Mouse (Mus musculus): ENCODE data around the gene Ccdc106. TPM values are rescaled to one million over a fixed set of nuclear protein-coding genes. Genes with fewer than 3 reads are reported as not detected.

The Ccdc106 gene
- total RNA-seq, 4 experiments from 2014 or later, result not detected

Other genes with a start within 250 kb of the Ccdc106 start
- gene Fam71e2, start 249.3 kb upstream of the Ccdc106 start, total RNA-seq (2022), result not detected
- gene Il11, start 237.7 kb upstream of the Ccdc106 start, total RNA-seq (2022), result not detected
- not detected for gene Tmem190, start 237.6 kb upstream of the Ccdc106 start, total RNA-seq (2022)
- 10 to 100 TPM in 1 of 4 experiments, 1 to 10 TPM in 3; 6.0 to 12.3 (median 7.4) TPM for gene Tmem238, start 230.9 kb upstream of the Ccdc106 start, total RNA-seq (2022)
- 100 to 1,000 TPM; 347 to 558 (median 433) TPM for gene Rpl28, start 227.7 kb upstream of the Ccdc106 start, total RNA-seq (2022)
- gene Ube2s, start 208.0 kb upstream of the Ccdc106 start, total RNA-seq (2022), result 100 to 1,000 TPM in 1 of 4 experiments, 10 to 100 TPM in 3; 92.3 to 102 (median 95.8) TPM
- not detected for gene Shisa7, start 175.9 kb upstream of the Ccdc106 start, total RNA-seq (2022)
- gene Isoc2b, start 150.3 kb upstream of the Ccdc106 start, total RNA-seq (2022), result 1 to 10 TPM; 3.5 to 5.0 (median 3.8) TPM
- 10 to 100 TPM; 23.6 to 32.4 (median 28.2) TPM for gene Isoc2a, start 143.4 kb upstream of the Ccdc106 start, total RNA-seq (2022)
- gene Gm36210, start 114.0 kb upstream of the Ccdc106 start, total RNA-seq (2022), result under 1 TPM in 3 of 4 experiments, not detected in 1; 0.29 to 0.81 (median 0.48) TPM
- gene Zfp628, start 105.3 kb upstream of the Ccdc106 start, total RNA-seq (2022), result 10 to 100 TPM in 2 of 4 experiments, 1 to 10 TPM in 2; 8.3 to 10.7 (median 9.7) TPM
- 1 to 10 TPM; 4.2 to 5.2 (median 4.6) TPM for gene Nat14, start 98.5 kb upstream of the Ccdc106 start, total RNA-seq (2022)
- 1 to 10 TPM; 1.9 to 4.6 (median 2.5) TPM for gene Ssc5d, start 94.8 kb upstream of the Ccdc106 start, total RNA-seq (2022)
- 10 to 100 TPM; 55.4 to 88.7 (median 62.8) TPM for gene Sbk2, start 56.1 kb upstream of the Ccdc106 start, total RNA-seq (2022)
- 1 to 10 TPM in 3 of 4 experiments, under 1 TPM in 1; 0.58 to 1.6 (median 1.1) TPM for gene Sbk3, start 49.4 kb upstream of the Ccdc106 start, total RNA-seq (2022)
- gene Zfp579, start 24.4 kb upstream of the Ccdc106 start, total RNA-seq (2022), result 1 to 10 TPM; 7.1 to 9.8 (median 8.7) TPM
- gene Zfp524, start 6.1 kb upstream of the Ccdc106 start, total RNA-seq (2022), result 10 to 100 TPM in 2 of 4 experiments, 1 to 10 TPM in 2; 8.3 to 11.7 (median 10.2) TPM
- 10 to 100 TPM; 22.4 to 25.7 (median 24.6) TPM for gene Fiz1, start 5.9 kb upstream of the Ccdc106 start, total RNA-seq (2022)
- gene Gm44973, start 5.1 kb upstream of the Ccdc106 start, total RNA-seq (2022), result not detected
- 10 to 100 TPM; 12.4 to 16.3 (median 13.7) TPM for gene Zfp865, start 177 bp upstream of the Ccdc106 start, total RNA-seq (2022)
- not detected for gene 4632433K11Rik, start 13.6 kb downstream of the Ccdc106 start, total RNA-seq (2022)
- 1 to 10 TPM; 2.3 to 3.0 (median 2.7) TPM for gene Zfp784, start 17.9 kb downstream of the Ccdc106 start, total RNA-seq (2022)
- gene Zfp580, start 31.0 kb downstream of the Ccdc106 start, total RNA-seq (2022), result 1 to 10 TPM; 1.5 to 3.7 (median 3.1) TPM
- 10 to 100 TPM; 38.2 to 52.9 (median 47.0) TPM for gene U2af2, start 41.6 kb downstream of the Ccdc106 start, total RNA-seq (2022)
- gene Epn1, start 59.7 kb downstream of the Ccdc106 start, total RNA-seq (2022), result 100 to 1,000 TPM; 164 to 200 (median 181) TPM
- gene Rfpl4, start 96.4 kb downstream of the Ccdc106 start, total RNA-seq (2022), result not detected
- 1 to 10 TPM; 2.1 to 2.9 (median 2.5) TPM for gene Rasl2-9, start 105.4 kb downstream of the Ccdc106 start, total RNA-seq (2022)
- not detected for gene Vmn1r55, start 129.1 kb downstream of the Ccdc106 start, total RNA-seq (2022)
- gene Vmn1r56, start 176.2 kb downstream of the Ccdc106 start, total RNA-seq (2022), result not detected
- not detected for gene Vmn1r57, start 197.9 kb downstream of the Ccdc106 start, total RNA-seq (2022)

All from gastrocnemius, adult 8-10 months (tissue).